Mouse (Mus musculus): ENCODE data around the gene Il1r2.

- TF ChIP-seq CTCF (IDR thresholded peaks at IDR 0.05; ENCODE audit: insufficient read depth, low read depth, low read length), result no peak
- no peak for TF ChIP-seq POLR2A (IDR thresholded peaks at IDR 0.05; ENCODE audit: insufficient read depth, low read depth, low read length)
These were observed 98.0 kb downstream of the Il1r2 start for GRCm38 (mm10) chr1:40171878-40172277.
